Mouse (Mus musculus) hindbrain, embryonic 14.5 days (tissue): ENCODE data around the gene Hsd17b1. TPM values are rescaled to one million over a fixed set of nuclear protein-coding genes. Genes with fewer than 3 reads are reported as not detected.

Source experiments
- ATAC-seq: fragments of 200-750 bp; cut with Nextera tagmentation; 2 replicates; pipeline ENCODE4 v1.8.0; 2017; ENCODE audit warnings: moderate number of reproducible peaks, mild to moderate bottlenecking, moderate TSS enrichment, moderate library complexity; ENCODE audit not compliant: low FRiP score
- DNase-seq: peaks from one replicate; pipeline ENCODE4 v3.0.0-alpha.2; 2015; ENCODE audit warnings: low spot score
- H3K27ac ChIP-seq: fragments of 300-500 bp; sonication (generic); 2 replicates; pipeline ENCODE4 v1.5.1; 2014; ENCODE audit warnings: mild to moderate bottlenecking, moderate library complexity
- H3K27me3 ChIP-seq: fragments of 300-500 bp; sonication (generic); 2 replicates; pipeline ENCODE4 v1.6.1; 2014; ENCODE audit warnings: mild to moderate bottlenecking, low read length, mixed read lengths; ENCODE audit not compliant: control insufficient read depth, insufficient read depth
- H3K36me3 ChIP-seq: fragments of 300-500 bp; sonication (generic); replicated peaks from 2 replicates; pipeline ENCODE4 v1.6.1; 2014; ENCODE audit not compliant: control insufficient read depth, insufficient read depth
- H3K4me1 ChIP-seq: fragments of 300-500 bp; sonication (generic); replicated peaks from 2 replicates; pipeline ENCODE4 v1.6.1; 2014; ENCODE audit warnings: antibody characterized with exemption, low read length, mixed read lengths; ENCODE audit not compliant: control insufficient read depth, insufficient read depth
- H3K4me2 ChIP-seq: fragments of 300-500 bp; sonication (generic); replicated peaks from 2 replicates; pipeline ENCODE4 v1.6.1; 2014; ENCODE audit warnings: mild to moderate bottlenecking, moderate library complexity
- H3K4me3 ChIP-seq: fragments of 300-500 bp; sonication (generic); replicated peaks from 2 replicates; pipeline ENCODE4 v1.5.1; 2014; ENCODE audit warnings: mild to moderate bottlenecking, low read length
- H3K9ac ChIP-seq: fragments of 300-500 bp; sonication (generic); 2 replicates; pipeline ENCODE4 v1.6.1; 2014
- H3K9me3 ChIP-seq: fragments of 300-500 bp; sonication (generic); 2 replicates; pipeline ENCODE4 v1.6.1; 2016; ENCODE audit warnings: low read length; ENCODE audit not compliant: control insufficient read depth
- WGBS: fragments of 180-500 bp; shearing (Covaris S2); extraction: QIAGEN DNeasy Blood & Tissue Kit; methylation state at CpG from one replicate; pipeline ENCODE4 v1.1.7; 2014; 5-methylcytosine and 5-hydroxymethylcytosine counted together
- polyA plus RNA-seq: library from polyadenylated mRNA; unstranded; fragments of >200 nt; fragmentation: Nextera tagmentation; extraction: Ambion mirVana; gene quantifications from 2 replicates; pipeline ENCODE4 v1.2.1, GENCODE M21; 2014

Hsd17b1 gene
- polyA plus RNA-seq, 1 experiment from 2014 or later = not detected

DNA sequence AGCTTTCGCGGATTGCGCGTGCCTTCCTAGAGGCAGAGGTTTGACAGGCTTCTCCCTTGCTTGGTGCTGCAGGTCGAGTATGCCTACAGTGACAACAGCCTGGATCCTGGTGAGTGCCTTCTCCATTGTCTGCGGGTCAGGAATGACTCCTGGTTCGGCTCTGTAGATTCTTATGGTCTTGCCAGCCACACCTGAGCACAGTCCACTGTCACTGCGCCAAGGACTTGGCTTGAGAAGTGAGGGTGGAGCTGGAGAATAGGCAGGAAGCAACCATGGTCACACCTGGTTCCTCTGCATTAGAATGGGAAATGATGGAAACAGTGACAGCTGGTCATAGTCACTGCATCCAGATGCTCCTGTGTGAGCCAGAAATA lies 9.5 kb downstream of the Hsd17b1 start:
- H3K36me3 ChIP-seq = peaks cover 51% of the 10 kb centered on the region
- H3K27ac ChIP-seq = peak overlapping the region; percentile 70
- peak overlapping the region; percentile 90 for H3K9ac ChIP-seq
- H3K4me3 ChIP-seq = peak overlapping the region; percentile 81
- ATAC-seq = no peak
- DNase-seq = no peak
- peak overlapping the region; percentile 76 for H3K4me2 ChIP-seq
- WGBS = 11% methylated on average over 8 of the region's 8 CpGs
- H3K27me3 ChIP-seq = no peaks in the 10 kb centered on the region
- H3K9me3 ChIP-seq = no peaks in the 10 kb centered on the region
- peaks cover 27% of the 10 kb centered on the region for H3K4me1 ChIP-seq

DNA sequence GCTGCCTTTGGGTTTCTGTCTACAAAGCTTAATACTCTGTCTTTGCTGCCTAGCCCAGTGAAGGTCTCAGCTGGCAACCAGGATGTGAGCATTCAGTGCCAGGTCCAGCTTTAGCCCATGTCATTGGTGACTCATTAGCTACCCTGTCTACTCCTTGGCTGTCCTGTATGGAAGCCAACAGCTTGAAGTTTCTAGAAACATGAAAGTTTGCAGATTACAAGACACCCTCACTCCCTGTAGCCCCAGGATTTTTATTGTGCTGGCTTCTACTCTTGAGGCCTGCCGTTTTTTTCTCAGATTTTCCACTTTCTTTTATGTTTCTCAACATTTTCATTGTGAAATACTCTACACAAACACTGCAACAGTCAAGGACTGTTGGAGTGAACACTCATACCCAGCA lies 11.7 kb downstream of the Hsd17b1 start:
- Histone ChIP-seq H3K36me3 (peaks cover 63% of the 10 kb centered on the region), H3K27me3 (no peaks in the 10 kb centered on the region), H3K4me3 (no peak overlapping the region), H3K9ac (no peak overlapping the region), H3K9me3 (no peaks in the 10 kb centered on the region), H3K4me2 (no peak overlapping the region), H3K27ac (no peak overlapping the region), H3K4me1 (peaks cover 23% of the 10 kb centered on the region)
- 81% methylated on average over 1 of the region's 1 CpGs for WGBS
- ATAC-seq = no peak
- no peak for DNase-seq

DNA sequence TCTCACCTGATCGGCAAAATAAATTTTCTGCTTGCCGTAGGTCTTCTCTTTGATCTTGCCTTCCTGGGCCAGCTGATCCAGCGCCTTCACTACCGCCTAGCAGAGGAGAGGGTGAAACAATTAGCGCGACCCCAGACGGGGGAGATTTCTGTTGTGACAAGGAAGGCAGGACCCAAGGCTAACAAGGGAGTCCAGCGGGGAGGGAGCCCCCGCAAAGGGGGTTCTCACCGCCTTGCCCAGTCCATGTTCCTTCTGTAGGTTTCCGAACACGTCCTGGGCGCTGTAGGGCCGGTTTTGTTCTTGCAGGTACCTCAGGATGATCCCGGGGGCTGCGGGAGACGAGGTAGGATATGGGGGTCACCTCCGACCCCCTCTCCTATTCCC lies 16.7 kb downstream of the Hsd17b1 start:
- WGBS = under 1% methylated on average over 18 of the region's 18 CpGs

DNA sequence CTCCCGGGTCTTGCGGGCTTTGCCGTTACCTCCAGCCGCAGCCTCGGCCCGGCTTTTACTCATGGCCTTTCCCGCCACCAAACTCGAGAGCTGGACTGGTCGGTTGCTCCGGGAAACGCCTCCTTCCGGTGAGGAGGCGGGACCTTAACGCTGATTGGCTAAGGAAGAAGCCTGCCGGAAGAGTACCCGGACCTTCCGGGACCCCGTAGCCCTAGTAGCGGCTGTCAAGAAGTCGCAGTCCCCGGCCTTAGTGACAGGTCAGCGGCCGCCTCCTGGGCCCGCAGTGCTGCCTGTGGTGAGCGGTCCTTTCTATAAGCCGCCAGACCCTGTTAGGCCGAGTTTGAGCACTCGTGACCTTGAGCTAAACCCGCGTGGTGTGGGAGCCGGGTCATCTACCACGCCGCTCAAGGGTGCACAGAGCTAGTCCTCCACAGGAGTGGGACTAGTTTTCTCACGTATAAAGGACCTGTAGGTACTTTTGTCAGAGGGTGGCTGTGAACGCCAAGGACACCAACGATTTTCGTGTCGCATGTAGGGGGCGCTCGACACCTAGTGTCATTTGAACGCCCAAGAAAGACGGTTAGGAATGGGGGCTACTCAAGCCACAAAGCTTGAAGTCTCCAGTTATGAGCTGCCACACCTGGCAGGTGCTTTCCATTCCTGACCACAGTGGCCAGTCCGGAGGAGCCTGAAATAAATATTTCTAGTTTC lies 17.3 kb downstream of the Hsd17b1 start, which contains the start of gene Psmc3ip:
TSS of gene Psmc3ip (minus strand) at position 123 of the 711 bp plus-strand sequence.
- Histone ChIP-seq H3K4me2 (peak within 1 kb of the TSS; percentile 69), H3K36me3 (peaks cover 77% of the 10 kb centered on the region), H3K4me3 (peak within 1 kb of the TSS; percentile 55), H3K4me1 (peaks cover 6% of the 10 kb centered on the region), H3K9me3 (no peaks in the 10 kb centered on the region), H3K27me3 (no peaks in the 10 kb centered on the region), H3K9ac (peak within 1 kb of the TSS; percentile 60), H3K27ac (peak within 1 kb of the TSS; percentile 87)
- ATAC-seq (peak; percentile 97), DNase-seq (peak; percentile 96)
- 1% methylated on average over 43 of the region's 43 CpGs for WGBS

More for the DNA sequence above, 16.7 kb downstream of the Hsd17b1 start:
- Histone ChIP-seq H3K36me3 (peaks cover 77% of the 10 kb centered on the region), H3K4me3 (peak overlapping the region; percentile 55), H3K27ac (no peak overlapping the region; the same call in 1 of the 2 replicates), H3K4me1 (peaks cover 6% of the 10 kb centered on the region), H3K4me2 (peak overlapping the region; percentile 69), H3K9ac (peak overlapping the region; percentile 60), H3K27me3 (no peaks in the 10 kb centered on the region), H3K9me3 (no peaks in the 10 kb centered on the region)
- ATAC-seq = peak; percentile 39
- DNase-seq = no peak

DNA sequence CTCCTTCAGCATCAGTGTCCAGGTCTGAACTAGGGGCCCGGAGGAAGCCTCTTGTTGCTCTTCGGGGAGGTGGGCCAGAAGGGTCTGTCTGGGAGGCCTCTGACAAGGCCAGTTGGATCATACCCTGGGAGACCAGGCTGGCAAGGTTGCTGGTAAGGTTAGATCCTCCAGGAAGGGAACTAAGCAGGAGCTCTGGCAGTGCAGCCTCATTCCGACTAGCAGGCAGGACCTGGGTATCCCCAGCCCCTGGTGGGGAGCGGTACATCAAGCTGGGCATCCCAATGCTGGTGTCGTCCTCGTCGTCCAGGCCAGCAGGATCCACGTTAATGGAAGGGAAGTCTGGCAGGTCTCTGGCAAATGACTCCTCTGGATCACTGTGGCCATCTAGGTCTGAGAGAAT lies 20.0 kb downstream of the Hsd17b1 start:
- no peak overlapping the region for H3K4me2 ChIP-seq
- no peaks in the 10 kb centered on the region for H3K27me3 ChIP-seq
- DNase-seq (no peak), ATAC-seq (no peak)
- H3K27ac ChIP-seq = no peak overlapping the region
- WGBS = 95% methylated on average over 8 of the region's 8 CpGs
- H3K4me3 ChIP-seq = no peak overlapping the region
- no peak overlapping the region for H3K9ac ChIP-seq
- H3K4me1 ChIP-seq = peaks cover 6% of the 10 kb centered on the region
- H3K9me3 ChIP-seq = no peaks in the 10 kb centered on the region
- peaks cover 77% of the 10 kb centered on the region for H3K36me3 ChIP-seq

DNA sequence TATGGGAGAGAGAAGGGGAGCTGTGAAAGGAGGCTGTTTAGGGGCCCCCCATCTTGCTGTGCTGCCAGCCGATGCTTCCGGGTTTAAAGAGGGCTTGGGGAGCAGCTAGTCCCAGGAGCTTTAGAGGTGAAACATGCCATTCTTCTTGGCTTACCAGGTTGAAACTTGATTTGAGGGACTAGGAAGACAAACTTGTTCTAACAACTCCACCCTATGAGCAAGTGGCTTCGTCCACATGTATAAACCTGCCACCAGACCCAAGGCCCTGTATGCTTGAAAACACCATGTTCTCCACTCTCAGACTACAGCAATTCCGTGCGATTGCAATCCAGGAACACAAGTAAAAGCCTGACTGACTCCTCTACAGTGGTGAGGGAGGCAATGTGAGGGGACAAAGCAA lies 24.8 kb downstream of the Hsd17b1 start:
- DNase-seq (no peak), ATAC-seq (no peak)
- Histone ChIP-seq H3K27me3 (no peaks in the 10 kb centered on the region), H3K4me1 (no peaks in the 10 kb centered on the region), H3K27ac (no peak overlapping the region), H3K4me3 (no peak overlapping the region), H3K4me2 (no peak overlapping the region), H3K36me3 (peaks cover 83% of the 10 kb centered on the region), H3K9ac (no peak overlapping the region), H3K9me3 (no peaks in the 10 kb centered on the region)
- 96% methylated on average over 5 of the region's 5 CpGs for WGBS

DNA sequence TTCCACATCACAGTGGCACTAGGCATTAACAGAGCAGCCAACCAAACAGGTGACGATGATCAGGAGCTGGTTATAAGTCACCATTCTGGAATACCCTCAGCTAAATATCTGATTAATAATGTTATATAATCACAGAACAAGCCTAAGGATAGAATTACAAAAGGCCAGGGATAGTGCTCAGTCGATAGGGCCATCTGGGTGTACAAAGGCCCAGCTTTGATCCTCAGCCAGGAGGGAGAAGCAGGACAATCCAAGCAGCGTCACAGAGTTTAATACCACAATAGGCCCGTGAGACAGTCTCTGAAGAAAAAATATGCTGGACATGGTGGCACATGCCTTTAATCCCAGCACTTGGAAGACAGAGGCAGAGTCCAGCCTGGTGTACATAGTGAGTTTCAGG lies 31.1 kb downstream of the Hsd17b1 start:
- H3K4me1 ChIP-seq = no peaks in the 10 kb centered on the region
- no peak overlapping the region for H3K4me2 ChIP-seq
- no peak overlapping the region for H3K9ac ChIP-seq
- DNase-seq (no peak), ATAC-seq (no peak)
- H3K36me3 ChIP-seq = peaks cover 19% of the 10 kb centered on the region
- no peaks in the 10 kb centered on the region for H3K9me3 ChIP-seq
- no peak overlapping the region for H3K4me3 ChIP-seq
- no peaks in the 10 kb centered on the region for H3K27me3 ChIP-seq
- 68% methylated on average over 4 of the region's 4 CpGs for WGBS
- no peak overlapping the region for H3K27ac ChIP-seq

DNA sequence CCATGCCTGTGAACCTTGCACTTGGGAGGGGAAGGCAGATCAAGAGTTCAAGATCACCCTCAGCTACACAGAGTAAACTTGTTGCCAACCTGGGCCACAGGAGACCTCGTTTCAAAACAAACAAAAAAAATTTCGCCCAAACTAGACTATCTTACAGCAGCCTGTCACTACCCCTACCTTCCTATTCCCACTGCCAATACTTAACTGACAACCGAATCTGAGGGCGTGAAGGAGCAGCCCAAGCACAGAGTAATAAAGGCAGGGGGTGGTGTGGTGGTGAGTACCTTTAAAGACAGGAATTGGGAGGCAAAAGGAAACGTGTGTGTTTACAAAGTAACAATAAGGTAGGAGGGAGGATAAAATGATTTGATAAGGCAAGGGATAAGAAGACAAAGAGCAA lies 32.5 kb downstream of the Hsd17b1 start:
- Histone ChIP-seq H3K27ac (no peak overlapping the region), H3K36me3 (peaks cover 6% of the 10 kb centered on the region; the same call in 1 of the 2 replicates), H3K4me1 (peaks cover 3% of the 10 kb centered on the region; the same call in 1 of the 2 replicates), H3K9me3 (no peaks in the 10 kb centered on the region), H3K4me3 (no peak overlapping the region), H3K9ac (no peak overlapping the region), H3K4me2 (no peak overlapping the region), H3K27me3 (no peaks in the 10 kb centered on the region)
- DNase-seq = no peak
- no peak for ATAC-seq
- 73% methylated on average over 5 of the region's 5 CpGs for WGBS

DNA sequence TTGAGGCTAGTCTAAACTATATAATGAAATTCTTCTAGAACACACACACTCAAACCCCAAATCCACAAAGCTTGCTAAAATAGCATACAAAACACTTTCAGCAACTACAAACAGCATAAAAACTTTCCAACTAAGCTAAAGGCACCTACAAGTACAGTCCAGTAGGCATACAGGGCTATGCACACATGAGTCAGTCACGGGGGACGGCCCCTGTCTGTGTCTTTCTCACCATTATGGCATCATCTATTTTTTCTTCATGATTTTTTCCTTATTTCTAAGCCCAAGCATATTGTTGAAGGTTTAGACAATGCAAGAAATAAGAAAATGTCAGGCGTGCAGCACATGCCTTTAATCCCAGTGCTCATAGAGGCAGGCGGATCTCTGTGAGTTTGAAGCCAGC lies 33.0 kb downstream of the Hsd17b1 start:
- no peak overlapping the region for H3K4me2 ChIP-seq
- H3K9me3 ChIP-seq = no peaks in the 10 kb centered on the region
- no peak overlapping the region for H3K4me3 ChIP-seq
- DNase-seq = no peak
- 92% methylated on average over 4 of the region's 4 CpGs for WGBS
- H3K27me3 ChIP-seq = no peaks in the 10 kb centered on the region
- peaks cover 1% of the 10 kb centered on the region; the same call in 1 of the 2 replicates for H3K36me3 ChIP-seq
- no peak overlapping the region for H3K9ac ChIP-seq
- ATAC-seq = no peak
- no peak overlapping the region for H3K27ac ChIP-seq
- H3K4me1 ChIP-seq = peaks cover 7% of the 10 kb centered on the region; the same call in 1 of the 2 replicates
